Mouse (Mus musculus) liver, postnatal 0 days (tissue): Measurements from ENCODE around the gene Dag1. TPM values are rescaled to one million over a fixed set of nuclear protein-coding genes. Genes with fewer than 3 reads are reported as not detected.
A peak's percentile ranks its signal among the peaks of the same experiment; 100 is the strongest.

ENCODE experiments used
- ATAC-seq: fragments of 200-750 bp; cut with Nextera tagmentation; 2 replicates; pipeline ENCODE4 v1.8.0; 2017; ENCODE audit warnings: mild to moderate bottlenecking, moderate library complexity
- DNase-seq: peaks from one replicate; pipeline ENCODE4 v3.0.0-alpha.2; 2016
- H3K27ac ChIP-seq: fragments of 300-500 bp; sonication (generic); 2 replicates; pipeline ENCODE4 v1.5.1; 2014; ENCODE audit warnings: antibody characterized with exemption, moderate library complexity, mild to moderate bottlenecking, low read depth
- H3K27me3 ChIP-seq: fragments of 300-500 bp; sonication (generic); 2 replicates; pipeline ENCODE4 v1.6.1; 2014; ENCODE audit warnings: low read length, control low read depth, mixed read lengths; ENCODE audit not compliant: insufficient read depth
- H3K36me3 ChIP-seq: fragments of 300-500 bp; sonication (generic); replicated peaks from 2 replicates; pipeline ENCODE4 v1.6.1; 2014; ENCODE audit warnings: mild to moderate bottlenecking, control low read depth, low read length, moderate library complexity, mixed read lengths; ENCODE audit not compliant: insufficient read depth
- H3K4me1 ChIP-seq: fragments of 300-500 bp; sonication (generic); 2 replicates; pipeline ENCODE4 v1.6.1; 2014; ENCODE audit warnings: antibody characterized with exemption, mild to moderate bottlenecking, control low read depth; ENCODE audit not compliant: insufficient read depth
- H3K4me2 ChIP-seq: fragments of 300-500 bp; sonication (generic); 2 replicates; pipeline ENCODE4 v1.6.1; 2014; ENCODE audit warnings: low read depth, mild to moderate bottlenecking, low read length, moderate library complexity, mixed read lengths
- H3K4me3 ChIP-seq: fragments of 300-500 bp; sonication (generic); 2 replicates; pipeline ENCODE4 v1.5.1; 2014; ENCODE audit warnings: low read depth, low read length
- H3K9ac ChIP-seq: fragments of 300-500 bp; sonication (generic); replicated peaks from 2 replicates; pipeline ENCODE4 v1.6.1; 2014; ENCODE audit warnings: mild to moderate bottlenecking, moderate library complexity
- H3K9me3 ChIP-seq: fragments of 300-500 bp; sonication (generic); 2 replicates; pipeline ENCODE4 v1.6.1; 2016; ENCODE audit warnings: mild to moderate bottlenecking, control low read depth, low read length, mixed read lengths
- CTCF ChIP-seq: sonication (generic); IDR thresholded peaks from 2 replicates; pipeline ENCODE4 v1.5.1; 2016; ENCODE audit warnings: antibody characterized with exemption, low read depth
- EP300 ChIP-seq: IDR thresholded peaks from 2 replicates; pipeline ENCODE4 v1.6.1; 2016; ENCODE audit warnings: antibody characterized with exemption, low read depth, mild to moderate bottlenecking
- WGBS: fragments of 180-500 bp; shearing (Covaris S2); extraction: QIAGEN DNeasy Blood & Tissue Kit; methylation state at CpG from one replicate; pipeline ENCODE4 v1.1.7; 2014; ENCODE audit not compliant: insufficient replicate concordance; 5-methylcytosine and 5-hydroxymethylcytosine counted together
- polyA plus RNA-seq: library from polyadenylated mRNA; unstranded; fragments of >200 nt; fragmentation: Nextera tagmentation; extraction: Ambion mirVana; gene quantifications from 2 replicates; pipeline ENCODE4 v1.2.1, GENCODE M21; 2015

Dag1 gene
- 20.0 and 20.8 TPM in 2 replicates for polyA plus RNA-seq

DNA sequence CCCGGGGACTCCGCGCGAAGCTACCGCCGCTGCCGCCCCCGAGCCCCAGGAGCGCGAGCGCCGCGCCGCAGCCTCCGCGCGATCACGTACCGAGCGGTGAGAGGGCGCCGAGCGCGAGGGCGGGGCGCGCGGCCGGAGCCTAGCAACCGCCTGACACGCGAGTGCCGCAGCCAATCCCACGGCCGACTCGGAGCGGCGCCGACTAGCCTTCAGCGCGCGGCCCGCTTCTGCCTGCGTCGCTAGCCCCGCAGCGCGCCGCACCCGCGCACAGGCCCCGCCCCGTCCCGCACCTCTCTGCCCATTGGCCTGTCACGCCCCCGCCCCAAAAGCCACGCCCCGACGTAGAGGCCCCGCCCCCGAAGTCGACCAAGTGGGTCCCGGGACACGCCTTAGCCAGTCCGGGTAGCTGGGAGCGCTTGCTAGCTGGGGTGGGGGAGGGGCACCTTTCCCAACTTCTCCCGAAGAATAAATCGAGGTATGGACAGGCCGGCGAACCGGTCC, at the start of gene Dag1:
TSS of gene Dag1 (minus strand) at position 269 of the 501 bp plus-strand sequence.
- Histone ChIP-seq H3K27ac (peak within 1 kb of the TSS; percentile 89), H3K36me3 (no peaks in the 10 kb centered on the region), H3K4me3 (peak within 1 kb of the TSS; percentile 82), H3K9ac (peak within 1 kb of the TSS; percentile 82), H3K9me3 (no peaks in the 10 kb centered on the region), H3K4me2 (peak within 1 kb of the TSS; percentile 98), H3K4me1 (peaks cover 17% of the 10 kb centered on the region), H3K27me3 (no peaks in the 10 kb centered on the region)
- ATAC-seq (peak; percentile 96), DNase-seq (peak; percentile 100)
- TF ChIP-seq EP300 (no peak), CTCF (no peak)
- WGBS = 0% methylated on average over 51 of the region's 71 CpGs

DNA sequence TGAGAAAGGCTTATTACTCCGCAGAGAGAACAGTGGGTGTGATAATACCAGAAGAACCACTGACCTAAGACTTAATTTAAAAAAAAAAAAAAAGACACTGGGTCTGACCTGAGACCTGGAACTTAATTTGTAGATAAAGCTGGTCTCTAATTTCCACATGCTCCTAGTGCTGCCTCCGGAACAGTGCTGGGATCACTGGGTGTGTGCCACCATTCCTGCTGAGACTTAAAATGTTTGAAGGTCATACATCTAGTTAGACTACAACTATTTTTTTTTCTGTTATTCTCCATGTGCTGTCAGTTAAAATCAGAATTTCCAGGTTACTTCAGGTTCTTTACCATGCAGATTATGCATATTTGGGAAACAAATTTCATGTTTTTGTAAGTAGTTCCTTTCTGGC, 44.4 kb upstream of the Dag1 start:
- Histone ChIP-seq H3K36me3 (peaks cover 14% of the 10 kb centered on the region), H3K4me3 (peak overlapping the region; percentile 98), H3K9me3 (no peaks in the 10 kb centered on the region), H3K9ac (peak overlapping the region; percentile 67), H3K4me1 (peaks cover 39% of the 10 kb centered on the region), H3K27me3 (no peaks in the 10 kb centered on the region), H3K27ac (peak overlapping the region; percentile 64), H3K4me2 (peak overlapping the region; percentile 87)
- TF ChIP-seq EP300 (no peak), CTCF (no peak)
- no peak for ATAC-seq
- DNase-seq = no peak
- 39% methylated on average over 2 of the region's 2 CpGs for WGBS

DNA sequence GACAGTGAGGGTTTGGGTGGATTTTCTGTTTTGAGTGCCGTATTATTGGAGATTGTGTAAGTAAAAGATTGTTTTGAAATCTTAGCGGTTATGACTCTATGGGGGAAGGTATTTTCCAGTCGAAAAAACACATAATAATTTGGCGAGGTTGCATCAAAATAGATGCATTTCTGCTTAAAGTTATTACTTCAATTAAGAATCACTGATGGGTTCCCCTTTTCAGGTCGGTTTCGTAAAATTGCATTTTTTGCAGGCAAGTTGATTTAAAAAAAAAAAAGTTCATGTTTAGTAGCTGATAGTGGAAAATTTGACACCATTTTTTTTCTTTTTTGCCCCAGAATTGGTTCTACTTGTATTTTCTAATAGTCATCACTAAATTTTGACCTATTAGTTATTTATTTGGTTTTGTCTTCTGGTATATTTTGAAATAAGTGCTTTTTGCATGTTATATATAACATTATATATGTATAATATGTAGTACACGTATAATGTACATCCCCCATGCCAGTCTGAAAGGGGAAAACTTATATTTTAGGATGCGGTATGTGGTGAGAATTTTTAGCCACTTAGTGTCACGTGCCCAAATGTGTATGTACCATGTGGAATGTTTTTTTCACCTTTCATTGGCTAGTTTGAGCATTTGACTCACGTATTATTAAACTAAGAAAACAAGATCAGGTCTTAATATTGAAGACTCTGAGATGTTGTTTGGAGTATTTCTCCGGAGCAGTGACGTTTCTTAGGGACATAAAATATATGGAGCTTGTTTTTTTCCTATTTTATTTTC, 43.5 kb upstream of the Dag1 start:
- DNase-seq (no peak), ATAC-seq (no peak)
- H3K36me3 ChIP-seq = peaks cover 20% of the 10 kb centered on the region
- H3K9me3 ChIP-seq = no peaks in the 10 kb centered on the region
- peak overlapping the region; percentile 98 for H3K4me3 ChIP-seq
- TF ChIP-seq EP300 (no peak), CTCF (no peak)
- H3K9ac ChIP-seq = peak overlapping the region; percentile 99
- no peaks in the 10 kb centered on the region for H3K27me3 ChIP-seq
- H3K4me1 ChIP-seq = peaks cover 43% of the 10 kb centered on the region
- H3K27ac ChIP-seq = peak overlapping the region; percentile 100
- H3K4me2 ChIP-seq = peak overlapping the region; percentile 87
- WGBS = 4% methylated on average over 12 of the region's 12 CpGs

- peaks cover 40% of the 10 kb centered on the region for H3K4me1 ChIP-seq
- H3K27me3 ChIP-seq = no peaks in the 10 kb centered on the region
- TF ChIP-seq CTCF (no peak), EP300 (no peak)
- peak overlapping the region; percentile 87 for H3K4me2 ChIP-seq
- peak overlapping the region; percentile 99 for H3K9ac ChIP-seq
- DNase-seq (peak; percentile 91), ATAC-seq (peak; percentile 75)
- peak overlapping the region; percentile 100 for H3K27ac ChIP-seq
- peak overlapping the region; percentile 98 for H3K4me3 ChIP-seq
- WGBS = under 1% methylated on average over 41 of the region's 51 CpGs
- no peaks in the 10 kb centered on the region for H3K9me3 ChIP-seq
- H3K36me3 ChIP-seq = peaks cover 20% of the 10 kb centered on the region
Measured at GRCm38 (mm10) chr9:108306571-108306980, 42.8 kb upstream of the Dag1 start.

GRCm38 (mm10) chr9:108305629-108306520, 42.1 kb upstream of the Dag1 start, which contains the start of the genes Rhoa and Tcta:
Gene Rhoa (plus strand): TSS chr9:108306129.
Gene Tcta (minus strand): TSS chr9:108306160.
- peak within 1 kb of the TSS; percentile 99 for H3K9ac ChIP-seq
- TF ChIP-seq EP300 (peak; percentile 76), CTCF (no peak)
- no peaks in the 10 kb centered on the region for H3K27me3 ChIP-seq
- no peaks in the 10 kb centered on the region for H3K9me3 ChIP-seq
- ATAC-seq (peak; percentile 92), DNase-seq (peak; percentile 98)
- peaks cover 20% of the 10 kb centered on the region for H3K36me3 ChIP-seq
- 1% methylated on average over 74 of the region's 81 CpGs for WGBS
- peaks cover 40% of the 10 kb centered on the region for H3K4me1 ChIP-seq
- peak within 1 kb of the TSS; percentile 100 for H3K27ac ChIP-seq
- peak within 1 kb of the TSS; percentile 98 for H3K4me3 ChIP-seq
- peak within 1 kb of the TSS; percentile 87 for H3K4me2 ChIP-seq
